Mouse (Mus musculus) heart, embryonic 16.5 days (tissue): ENCODE measurements at regions not wholly inside any gene's neighbourhood (a gene's known extent, or its start where the extent isn't known, plus 50 kb on each side); places are given as distances from the start of the nearest gene placed in this dataset.

Source experiments
- ATAC-seq: fragments of 200-750 bp; cut with Nextera tagmentation; replicated peaks from 2 replicates; pipeline ENCODE4 v1.8.0; 2017; ENCODE audit warnings: moderate number of reproducible peaks; ENCODE audit not compliant: insufficient read depth, low FRiP score; ENCODE audit errors: extremely low read depth
- H3K27ac ChIP-seq: fragments of 300-500 bp; sonication (generic); 2 replicates; pipeline ENCODE4 v1.5.1; 2014; ENCODE audit warnings: mild to moderate bottlenecking, low read length, control low read depth, moderate library complexity
- H3K27me3 ChIP-seq: fragments of 300-500 bp; sonication (generic); 2 replicates; pipeline ENCODE4 v1.6.1; 2014; ENCODE audit warnings: low read length, mixed read lengths; ENCODE audit not compliant: control insufficient read depth, insufficient read depth
- H3K36me3 ChIP-seq: fragments of 300-500 bp; sonication (generic); 2 replicates; pipeline ENCODE4 v1.6.1; 2014; ENCODE audit not compliant: control insufficient read depth, insufficient read depth
- H3K4me1 ChIP-seq: fragments of 300-500 bp; sonication (generic); 2 replicates; pipeline ENCODE4 v1.6.1; 2014; ENCODE audit warnings: low read length, mixed read lengths; ENCODE audit not compliant: control insufficient read depth, insufficient read depth
- H3K4me2 ChIP-seq: fragments of 300-500 bp; sonication (generic); 2 replicates; pipeline ENCODE4 v1.6.1; 2014; ENCODE audit warnings: low read depth, mild to moderate bottlenecking, control low read depth, low read length
- H3K4me3 ChIP-seq: fragments of 300-500 bp; sonication (generic); 2 replicates; pipeline ENCODE4 v1.5.1; 2014; ENCODE audit warnings: mild to moderate bottlenecking, control low read depth, low read length
- H3K9ac ChIP-seq: fragments of 300-500 bp; sonication (generic); 2 replicates; pipeline ENCODE4 v1.6.1; 2014; ENCODE audit warnings: low read length, control low read depth
- H3K9me3 ChIP-seq: fragments of 300-500 bp; sonication (generic); replicated peaks from 2 replicates; pipeline ENCODE4 v1.6.1; 2016; ENCODE audit warnings: low read length; ENCODE audit not compliant: control insufficient read depth
- WGBS: fragments of 180-500 bp; shearing (Covaris S2); extraction: QIAGEN DNeasy Blood & Tissue Kit; methylation state at CpG from one replicate; pipeline ENCODE4 v1.1.7; 2014; 5-methylcytosine and 5-hydroxymethylcytosine counted together

DNA sequence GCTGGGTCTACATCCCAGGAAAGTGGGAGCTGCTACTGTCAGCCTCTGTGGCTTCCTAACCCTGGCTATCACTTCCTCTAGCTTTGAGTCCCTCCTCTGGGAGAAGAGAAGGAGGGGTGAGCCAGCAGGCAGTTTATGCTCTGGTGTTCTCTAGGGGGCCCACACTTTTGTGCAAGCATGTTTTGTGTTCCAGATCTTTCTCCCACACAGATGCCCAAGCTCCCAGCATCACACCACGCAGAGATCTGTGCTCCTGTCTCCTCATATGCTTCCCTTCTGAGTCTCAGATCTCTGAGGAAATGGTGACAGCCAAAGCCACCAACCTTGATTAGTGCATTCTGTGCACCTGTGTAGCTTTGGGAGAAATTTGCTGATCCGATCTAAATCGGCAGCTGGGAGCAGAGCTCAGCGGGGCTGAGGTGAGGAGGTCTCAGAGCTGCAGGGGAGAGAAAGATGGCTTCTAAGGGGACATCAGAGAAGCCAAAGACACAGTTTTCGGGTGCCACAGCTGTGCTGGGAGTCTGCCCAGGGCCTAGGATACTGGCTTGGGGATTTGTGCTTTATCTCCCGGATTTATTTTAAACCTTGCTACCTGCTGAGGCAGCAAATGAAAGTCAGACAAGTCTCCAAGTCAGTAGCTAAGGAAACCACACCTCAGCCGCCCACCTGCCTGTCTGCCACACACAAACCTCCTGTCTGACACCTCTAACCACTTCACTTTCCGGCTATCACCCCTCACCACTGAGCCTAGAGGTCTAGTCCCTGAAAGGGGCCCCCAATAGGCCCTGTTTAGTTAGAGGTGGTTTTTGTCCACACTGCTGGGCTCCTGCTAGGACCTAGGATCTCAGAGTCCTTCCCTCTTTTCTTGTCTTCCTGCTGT, 185.4 kb upstream of the Tle3 start:
- peaks cover 11% of the 10 kb centered on the region for H3K9me3 ChIP-seq
- no peaks in the 10 kb centered on the region for H3K4me1 ChIP-seq
- H3K4me3 ChIP-seq = no peak overlapping the region
- ATAC-seq = no peak
- peaks cover 3% of the 10 kb centered on the region; the same call in 1 of the 2 replicates for H3K27me3 ChIP-seq
- no peak overlapping the region for H3K4me2 ChIP-seq
- 51% methylated on average over 8 of the region's 8 CpGs for WGBS
- no peak overlapping the region for H3K9ac ChIP-seq
- no peak overlapping the region for H3K27ac ChIP-seq
- no peaks in the 10 kb centered on the region for H3K36me3 ChIP-seq

- peaks cover 4% of the 10 kb centered on the region; the same call in 1 of the 2 replicates for H3K27me3 ChIP-seq
- H3K36me3 ChIP-seq = no peaks in the 10 kb centered on the region
- no peak overlapping the region for H3K27ac ChIP-seq
- no peaks in the 10 kb centered on the region for H3K4me1 ChIP-seq
- no peak overlapping the region for H3K4me2 ChIP-seq
- no peak overlapping the region for H3K4me3 ChIP-seq
- ATAC-seq = no peak
- H3K9ac ChIP-seq = no peak overlapping the region
- 73% methylated on average over 3 of the region's 3 CpGs for WGBS
- peaks cover 11% of the 10 kb centered on the region for H3K9me3 ChIP-seq
Measured at GRCm38 (mm10) chr9:61187713-61188399, 184.3 kb upstream of the Tle3 start.

DNA sequence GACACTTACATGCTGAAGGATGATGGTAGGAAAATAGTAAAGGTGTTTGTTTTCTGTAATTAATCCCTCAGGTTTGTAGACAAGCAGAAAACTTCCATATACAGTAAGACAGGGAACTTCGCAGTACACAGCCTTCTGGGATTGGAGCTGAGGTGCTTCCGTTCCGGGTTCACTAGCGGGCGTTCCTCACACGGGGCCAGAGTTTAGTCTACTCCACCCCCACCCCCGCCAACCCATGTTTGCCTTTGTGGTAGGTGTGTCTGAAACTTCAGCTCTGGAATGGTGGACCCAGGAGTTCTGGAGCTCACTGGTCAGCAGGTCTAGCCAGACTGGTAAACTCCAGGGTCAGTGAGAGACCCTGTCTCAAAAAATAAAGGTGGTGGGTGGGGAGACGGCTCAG, 182.9 kb upstream of the Tle3 start:
- peaks cover 2% of the 10 kb centered on the region; the same call in 1 of the 2 replicates for H3K27me3 ChIP-seq
- no peaks in the 10 kb centered on the region for H3K4me1 ChIP-seq
- H3K4me2 ChIP-seq = no peak overlapping the region
- no peak overlapping the region for H3K4me3 ChIP-seq
- H3K9ac ChIP-seq = no peak overlapping the region
- no peak overlapping the region for H3K27ac ChIP-seq
- WGBS = 84% methylated on average over 8 of the region's 8 CpGs
- H3K36me3 ChIP-seq = no peaks in the 10 kb centered on the region
- no peak for ATAC-seq
- H3K9me3 ChIP-seq = peaks cover 11% of the 10 kb centered on the region

- 70% methylated on average over 4 of the region's 4 CpGs for WGBS
Measured at GRCm38 (mm10) chr9:61199077-61199753, 173.0 kb upstream of the Tle3 start.

GRCm38 (mm10) chr9:61199891-61200290, 172.3 kb upstream of the Tle3 start:
- Histone ChIP-seq H3K4me1 (no peaks in the 10 kb centered on the region), H3K4me2 (no peak overlapping the region), H3K27ac (no peak overlapping the region), H3K9ac (no peak overlapping the region), H3K9me3 (no peaks in the 10 kb centered on the region), H3K27me3 (peaks cover 15% of the 10 kb centered on the region), H3K4me3 (no peak overlapping the region), H3K36me3 (no peaks in the 10 kb centered on the region)
- WGBS = 36% methylated on average over 8 of the region's 8 CpGs
- ATAC-seq = no peak

More at GRCm38 (mm10) chr9:61199077-61199753, 173.0 kb upstream of the Tle3 start:
- no peaks in the 10 kb centered on the region for H3K9me3 ChIP-seq
- no peak overlapping the region for H3K4me2 ChIP-seq
- ATAC-seq = no peak
- H3K4me3 ChIP-seq = no peak overlapping the region
- no peak overlapping the region for H3K9ac ChIP-seq
- no peaks in the 10 kb centered on the region for H3K4me1 ChIP-seq
- H3K27me3 ChIP-seq = peaks cover 15% of the 10 kb centered on the region
- H3K27ac ChIP-seq = no peak overlapping the region
- H3K36me3 ChIP-seq = no peaks in the 10 kb centered on the region

DNA sequence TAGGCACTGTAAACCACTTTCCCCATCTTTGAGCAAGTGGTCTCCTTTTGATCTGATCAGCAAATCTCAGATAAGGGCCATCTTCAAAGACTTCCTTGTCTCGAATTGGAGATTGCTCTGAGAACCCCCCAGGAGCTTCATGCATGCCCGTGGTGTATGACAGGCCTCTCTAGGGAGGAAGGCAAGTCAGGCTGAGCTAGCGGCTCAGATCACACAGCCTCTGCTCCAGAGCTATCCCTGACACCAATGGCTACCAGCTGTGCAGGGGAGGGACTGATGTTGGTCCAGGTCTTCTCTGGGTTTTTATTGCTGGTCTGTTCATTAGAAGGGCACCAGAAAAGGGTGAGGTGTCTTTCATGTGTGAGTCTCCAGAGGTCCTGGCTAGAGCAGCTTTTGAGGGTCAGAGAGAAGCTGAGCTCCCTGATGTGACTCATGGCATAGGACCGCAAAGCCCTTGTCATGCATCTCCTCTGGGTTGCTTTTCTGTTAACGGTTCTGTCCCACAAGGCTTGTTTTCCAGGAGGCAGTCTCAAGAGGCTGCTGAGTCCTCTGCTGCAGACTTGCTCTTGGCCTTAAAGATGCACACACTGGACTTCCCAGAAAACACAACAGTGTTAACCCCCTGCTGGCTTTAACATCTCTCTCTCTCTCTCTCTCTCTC, 171.7 kb upstream of the Tle3 start:
- Histone ChIP-seq H3K4me3 (no peak overlapping the region), H3K9ac (no peak overlapping the region), H3K27ac (no peak overlapping the region), H3K4me2 (no peak overlapping the region), H3K27me3 (peaks cover 13% of the 10 kb centered on the region), H3K36me3 (no peaks in the 10 kb centered on the region), H3K9me3 (no peaks in the 10 kb centered on the region), H3K4me1 (no peaks in the 10 kb centered on the region)
- WGBS = 25% methylated on average over 5 of the region's 5 CpGs
- no peak for ATAC-seq

DNA sequence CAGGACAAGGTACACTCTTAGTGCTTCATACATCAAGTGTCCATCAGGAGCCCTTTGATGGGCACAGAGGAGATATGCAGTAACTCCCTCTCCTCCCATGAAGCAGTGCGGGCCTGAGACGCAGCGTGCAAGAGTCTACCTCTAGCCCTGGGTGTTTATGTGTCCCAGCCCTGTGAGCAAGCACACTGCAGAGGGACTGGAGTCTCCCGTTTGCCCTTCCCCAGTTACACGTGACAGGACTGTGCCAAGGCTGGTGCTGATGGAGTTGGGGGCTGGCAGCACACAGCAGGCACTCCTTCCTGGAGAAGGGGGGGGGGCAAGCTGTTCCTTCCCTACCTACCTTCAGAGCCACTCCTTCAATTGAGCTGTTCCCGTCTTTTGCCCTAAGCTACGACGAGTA, 167.1 kb upstream of the Tle3 start:
- H3K9ac ChIP-seq = no peak overlapping the region
- no peaks in the 10 kb centered on the region for H3K4me1 ChIP-seq
- WGBS = 74% methylated on average over 8 of the region's 8 CpGs
- peaks cover 27% of the 10 kb centered on the region for H3K27me3 ChIP-seq
- no peak overlapping the region for H3K4me2 ChIP-seq
- H3K4me3 ChIP-seq = no peak overlapping the region
- H3K36me3 ChIP-seq = no peaks in the 10 kb centered on the region
- ATAC-seq = no peak
- H3K9me3 ChIP-seq = no peaks in the 10 kb centered on the region
- no peak overlapping the region for H3K27ac ChIP-seq

GRCm38 (mm10) chr9:61206725-61207365, 165.3 kb upstream of the Tle3 start:
- Histone ChIP-seq H3K4me3 (no peak overlapping the region), H3K36me3 (no peaks in the 10 kb centered on the region), H3K4me2 (no peak overlapping the region), H3K9me3 (no peaks in the 10 kb centered on the region), H3K27me3 (peaks cover 31% of the 10 kb centered on the region), H3K4me1 (no peaks in the 10 kb centered on the region), H3K27ac (no peak overlapping the region), H3K9ac (no peak overlapping the region)
- 66% methylated on average over 13 of the region's 13 CpGs for WGBS
- no peak for ATAC-seq
